Mouse (Mus musculus) skeletal muscle tissue, adult 2 months (tissue): ENCODE measurements around the gene Ltbr.
A peak's percentile ranks its signal among the peaks of the same experiment; 100 is the strongest.

Experiments
- DNase-seq: peaks from one replicate; pipeline ENCODE4 v3.0.0-alpha.2; 2012; ENCODE audit warnings: low read depth, low spot score

Ltbr gene

DNA sequence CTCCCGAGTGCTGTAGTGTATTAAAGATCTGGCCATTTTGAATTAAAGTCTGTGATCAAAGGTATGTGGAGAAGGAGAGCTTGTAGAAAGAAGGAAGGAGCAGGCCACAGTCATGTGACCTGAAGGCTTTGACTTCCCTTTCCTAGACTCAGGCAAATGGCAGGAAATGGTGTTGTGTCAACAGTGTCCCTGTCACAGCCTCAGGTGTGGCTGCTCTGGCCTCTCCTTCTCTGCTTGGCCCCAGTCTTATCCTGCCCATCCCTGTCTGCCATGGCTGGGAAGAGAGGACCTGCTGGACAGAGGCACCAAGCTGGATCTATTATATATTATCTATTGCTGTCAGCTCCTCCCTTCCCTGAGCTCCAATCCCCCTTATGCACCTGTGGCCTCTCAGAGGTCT is 31.9 kb upstream of the Ltbr start:
- no peak for DNase-seq

DNA sequence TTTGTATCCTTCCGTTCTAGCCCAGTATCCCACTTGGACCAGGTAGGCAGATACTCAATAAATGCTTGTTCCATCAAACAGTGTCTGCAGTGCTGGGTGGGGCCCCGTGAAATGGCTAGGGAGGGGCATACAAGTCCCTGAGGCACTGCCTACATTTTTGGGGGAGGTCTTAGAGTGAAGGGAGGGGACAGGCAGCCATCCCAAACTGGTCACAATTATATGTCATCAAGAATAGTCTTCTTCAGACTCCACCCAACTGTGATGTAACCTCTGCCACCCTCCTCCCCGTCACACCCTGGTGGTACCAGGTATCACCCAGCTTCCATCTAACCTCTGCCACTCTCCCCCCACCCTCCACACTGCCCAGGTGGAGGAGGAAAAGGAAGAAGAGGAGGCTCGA is 31.2 kb upstream of the Ltbr start:
- DNase-seq = no peak

DNA sequence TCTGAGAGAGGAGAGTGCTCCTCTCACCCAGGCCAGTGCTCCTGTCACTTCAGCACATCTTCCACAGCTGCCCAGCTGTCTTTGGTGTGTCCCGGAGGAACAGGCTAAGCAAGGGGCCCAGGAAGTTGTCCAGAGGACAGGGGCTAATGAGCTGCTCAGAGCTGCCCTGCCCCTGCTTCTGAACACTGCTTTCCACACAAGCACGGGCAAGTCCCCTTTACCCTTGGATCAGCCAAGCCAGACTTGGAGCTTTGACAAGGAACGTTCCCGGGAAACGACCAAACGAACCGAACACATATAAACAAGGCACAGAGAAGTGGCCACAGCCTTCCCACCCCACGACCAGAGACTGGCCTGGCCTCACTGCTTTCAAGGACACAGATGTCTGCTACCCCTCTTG is 30.4 kb upstream of the Ltbr start:
- no peak for DNase-seq

DNA sequence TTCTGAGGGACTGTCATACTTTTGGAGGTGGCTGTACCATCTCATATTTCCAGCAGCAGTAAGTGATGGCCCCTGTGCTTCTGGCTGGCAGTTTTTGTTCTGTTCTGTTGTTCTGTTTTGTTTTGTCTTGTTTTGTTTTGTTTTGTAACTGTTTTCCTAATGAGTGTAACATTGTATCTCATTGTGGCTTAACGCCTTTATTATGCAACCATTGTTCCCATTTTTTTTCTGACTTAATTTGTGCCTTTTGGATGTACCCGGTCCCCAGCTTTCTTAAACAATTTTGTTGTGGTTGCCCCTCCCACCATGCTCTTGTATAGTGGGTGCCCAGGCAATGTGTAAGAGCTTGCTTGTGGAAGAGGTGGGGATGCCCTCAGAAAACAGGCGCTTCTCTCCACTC is 28.5 kb upstream of the Ltbr start:
- no peak for DNase-seq

DNA sequence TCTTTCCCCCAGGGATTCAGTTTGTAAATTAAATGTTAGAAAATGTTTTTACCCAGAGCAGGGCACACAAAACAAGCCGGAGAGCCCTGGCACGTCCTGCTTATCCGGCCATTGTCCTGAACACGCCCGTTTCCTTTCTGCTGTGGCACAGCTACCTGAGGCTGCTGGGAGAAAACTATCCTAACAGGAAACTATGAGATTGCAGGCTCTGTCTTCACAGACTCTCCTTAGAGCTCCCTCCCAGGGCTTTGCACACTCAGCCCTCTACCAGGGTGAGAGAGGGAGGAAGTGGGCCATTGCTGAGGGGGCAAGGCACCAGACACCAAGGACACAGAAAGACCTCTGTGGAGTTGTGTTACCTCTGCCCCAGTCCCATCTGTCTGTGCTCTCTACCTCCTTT is 26.6 kb upstream of the Ltbr start:
- no peak for DNase-seq

DNA sequence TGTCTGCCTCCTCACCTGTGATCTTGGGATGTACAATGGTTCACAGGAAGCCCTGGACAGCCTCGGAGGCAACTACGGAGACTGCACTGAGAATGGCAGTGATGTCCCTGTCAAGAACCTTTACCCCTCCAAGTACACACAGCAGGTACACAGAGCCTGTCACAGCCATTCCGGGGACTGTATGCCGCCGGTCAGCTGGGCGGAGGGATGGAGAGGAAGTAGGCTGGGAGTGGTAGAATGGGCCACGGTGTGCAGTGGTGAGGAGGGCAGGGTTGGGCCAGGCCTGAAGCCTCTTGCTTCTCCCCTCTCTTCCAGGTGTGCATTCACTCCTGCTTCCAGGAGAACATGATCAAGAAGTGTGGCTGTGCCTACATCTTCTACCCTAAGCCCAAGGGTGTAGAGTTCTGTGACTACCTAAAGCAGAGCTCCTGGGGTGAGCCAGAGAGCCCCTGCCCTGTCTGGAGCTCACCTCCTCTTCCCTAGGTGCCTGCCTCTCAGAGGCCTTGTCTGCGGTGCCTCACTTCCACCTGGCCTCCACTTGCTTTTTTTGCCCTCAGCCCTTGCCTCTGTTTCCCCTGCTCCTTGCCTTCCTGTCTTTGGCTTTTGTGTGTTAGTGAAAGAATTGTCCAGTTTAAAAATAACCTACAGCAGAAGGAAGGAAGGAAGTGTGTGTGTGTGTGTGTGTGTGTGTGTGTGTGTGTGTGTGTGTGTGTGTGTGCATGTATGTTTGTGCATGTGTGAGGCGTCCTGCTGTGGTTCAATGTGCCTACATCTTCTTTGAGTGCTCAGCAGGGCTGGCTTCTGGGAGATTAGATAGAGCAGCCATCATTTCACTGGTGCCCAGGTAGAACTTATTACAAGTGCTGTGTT is 25.3 kb upstream of the Ltbr start:
- no peak for DNase-seq

DNA sequence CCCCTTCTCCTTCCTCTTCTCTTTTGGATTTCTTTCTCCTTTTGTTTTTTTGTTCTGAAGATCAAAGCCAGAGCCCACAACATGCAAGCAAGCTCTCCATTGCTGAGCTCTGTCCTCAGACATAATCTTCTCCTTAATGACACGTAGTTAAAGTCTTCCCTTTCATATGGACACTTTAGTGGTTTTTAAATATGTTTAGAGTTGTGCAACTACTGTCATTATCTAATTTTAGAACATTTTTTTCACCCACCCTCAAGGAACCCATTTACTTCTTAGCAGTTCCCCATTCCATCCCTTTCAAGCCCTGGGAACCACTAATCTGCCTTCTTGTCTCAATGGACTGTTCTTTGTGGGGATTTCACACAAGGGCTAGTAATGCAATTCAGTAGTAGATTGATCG is 20.7 kb upstream of the Ltbr start:
- DNase-seq = no peak

DNA sequence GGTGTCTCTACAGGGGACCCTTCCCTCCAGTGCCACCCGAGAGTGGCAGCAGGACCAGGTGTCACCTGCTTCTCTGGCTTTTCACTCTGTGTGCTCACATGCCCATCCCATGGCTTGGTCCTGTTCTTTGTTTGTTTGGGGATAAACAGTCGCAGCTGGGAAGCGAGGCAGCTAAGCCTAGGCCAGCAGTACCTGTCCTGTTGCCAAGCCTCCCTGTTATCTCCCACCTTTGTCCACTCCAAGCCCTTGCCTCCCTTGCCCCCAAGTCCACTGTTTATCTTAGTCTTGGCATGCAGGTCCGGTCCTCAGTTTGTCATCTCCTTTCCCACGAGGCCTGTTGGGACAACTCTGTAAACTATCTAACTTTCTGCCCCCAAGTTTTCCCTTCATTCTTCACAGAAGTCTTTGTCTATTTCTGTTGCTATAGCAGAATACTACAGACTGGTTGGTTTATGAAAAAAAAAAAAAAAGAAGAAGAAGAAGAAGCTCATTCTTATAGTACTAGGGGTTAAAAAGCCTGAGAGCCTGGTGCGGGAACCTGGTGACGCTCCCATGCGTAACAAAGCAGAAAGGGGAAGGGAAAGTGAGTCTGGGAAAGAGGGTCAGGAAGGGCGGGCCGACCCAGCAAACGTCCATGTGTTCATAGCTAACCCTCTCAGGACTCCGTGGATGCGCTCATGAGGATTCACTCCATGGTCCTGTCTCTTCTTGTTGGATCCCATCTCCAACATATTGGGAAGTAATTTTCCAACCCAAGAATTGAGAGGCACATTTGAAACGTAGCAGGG is 19.6 kb upstream of the Ltbr start:
- DNase-seq = no peak

DNA sequence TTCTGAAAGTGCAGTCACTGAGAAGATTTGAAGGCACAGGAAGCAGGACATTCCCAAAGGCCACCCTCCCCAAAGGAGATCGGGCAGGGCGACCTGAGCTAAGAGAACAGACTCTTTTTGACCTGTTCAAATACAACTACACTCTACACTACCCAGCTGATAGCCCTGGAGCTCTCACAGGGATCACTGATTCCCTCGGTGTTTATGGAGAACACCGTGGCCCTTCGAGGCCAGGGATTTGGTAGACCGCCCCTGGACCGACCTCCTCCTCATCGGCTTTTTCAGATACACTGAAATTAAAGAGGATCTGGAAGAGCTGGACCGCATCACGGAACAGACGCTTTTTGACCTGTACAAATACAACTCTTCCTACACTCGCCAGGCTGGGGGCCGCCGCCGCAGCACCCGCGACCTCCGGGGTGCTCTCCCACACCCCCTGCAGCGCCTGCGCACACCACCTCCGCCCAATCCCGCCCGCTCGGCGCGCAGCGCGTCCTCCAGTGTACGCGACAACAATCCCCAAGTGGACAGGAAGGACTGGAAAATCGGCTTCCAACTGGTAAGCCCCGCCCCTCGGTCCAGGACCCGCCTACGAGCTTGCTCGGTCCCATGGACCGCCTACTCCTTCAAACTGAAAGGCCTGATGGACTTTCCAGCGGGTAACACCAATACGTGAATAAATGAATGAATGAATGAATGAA is 17.1 kb upstream of the Ltbr start:
- DNase-seq = peak; percentile 80

DNA sequence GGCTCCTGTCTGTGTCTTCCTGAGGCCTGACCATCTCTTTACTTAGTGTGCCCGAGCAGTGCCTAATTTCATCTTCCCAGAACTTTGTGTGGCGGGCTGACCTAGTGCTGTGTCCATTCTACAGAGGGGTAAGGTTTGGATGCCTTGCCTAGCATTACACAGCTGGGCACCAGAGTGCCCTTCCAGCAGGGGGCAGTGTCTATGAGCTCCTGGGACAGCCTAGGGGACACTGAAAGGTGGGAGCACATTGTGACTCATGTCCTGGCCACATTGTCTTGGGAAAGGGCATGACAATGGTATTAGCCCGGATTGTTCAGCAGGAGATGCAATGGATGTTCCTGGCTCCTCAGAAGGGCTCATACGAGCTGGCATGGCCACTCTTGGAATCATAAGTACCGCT is 14.6 kb upstream of the Ltbr start:
- DNase-seq = no peak

DNA sequence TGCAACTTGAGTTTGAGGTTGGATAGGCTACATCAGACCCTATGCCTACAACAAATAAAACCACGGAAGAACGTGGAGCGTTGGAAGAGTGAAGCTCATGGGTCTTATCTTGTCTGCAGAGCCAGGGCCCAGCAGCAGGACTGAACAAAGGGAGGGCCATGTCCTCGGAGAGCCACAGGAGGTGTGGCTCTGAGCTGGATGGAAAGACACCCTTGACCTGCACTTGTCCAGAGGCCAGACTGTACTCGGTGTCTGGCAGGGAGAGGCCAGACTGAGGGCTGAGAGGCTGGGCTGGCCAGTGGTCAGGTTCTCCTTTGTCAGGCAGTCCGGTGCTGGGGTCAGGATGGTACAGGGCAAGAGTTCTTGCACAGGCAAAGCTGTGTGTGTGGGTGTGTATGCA is 11.7 kb upstream of the Ltbr start:
- no peak for DNase-seq

DNA sequence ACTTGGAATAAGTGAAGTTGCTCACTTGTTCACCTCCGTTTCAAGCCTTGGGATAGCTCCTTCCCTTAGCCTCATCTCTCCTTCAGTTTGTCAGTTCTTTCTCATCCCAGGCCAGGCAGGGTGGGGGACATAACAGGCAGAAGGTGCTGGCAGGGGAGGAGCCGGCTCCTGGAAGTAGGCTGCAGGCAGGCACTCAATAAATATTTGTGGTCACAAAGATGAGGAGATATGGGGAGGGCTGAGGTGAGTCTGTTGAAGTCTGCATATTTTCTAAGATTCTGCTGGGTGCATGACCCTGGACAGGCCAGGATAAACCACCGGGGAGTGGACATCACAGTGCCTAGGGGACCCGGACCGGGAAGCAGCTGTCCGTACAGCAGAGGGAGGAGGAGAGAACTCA is 9.9 kb upstream of the Ltbr start:
- DNase-seq = no peak

DNA sequence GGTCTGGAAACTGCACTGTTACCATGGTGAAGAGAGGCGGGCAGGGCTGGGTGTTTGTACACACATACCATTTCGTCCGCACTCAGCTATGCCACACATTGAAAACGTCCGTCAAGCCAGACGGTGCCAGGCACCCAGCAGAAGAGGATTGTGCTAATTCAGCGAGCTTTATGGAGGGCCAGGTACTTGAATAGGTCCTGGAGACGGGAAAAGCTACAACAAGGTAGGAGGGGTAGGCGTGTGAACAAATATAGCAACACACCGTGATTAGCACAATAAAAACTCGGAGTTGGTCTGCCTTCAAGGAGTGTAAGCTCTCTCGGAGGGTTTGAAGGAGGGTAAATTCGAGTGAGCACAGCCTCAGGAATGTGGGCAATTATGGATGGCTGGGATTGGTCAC is 9.1 kb upstream of the Ltbr start:
- no peak for DNase-seq

DNA sequence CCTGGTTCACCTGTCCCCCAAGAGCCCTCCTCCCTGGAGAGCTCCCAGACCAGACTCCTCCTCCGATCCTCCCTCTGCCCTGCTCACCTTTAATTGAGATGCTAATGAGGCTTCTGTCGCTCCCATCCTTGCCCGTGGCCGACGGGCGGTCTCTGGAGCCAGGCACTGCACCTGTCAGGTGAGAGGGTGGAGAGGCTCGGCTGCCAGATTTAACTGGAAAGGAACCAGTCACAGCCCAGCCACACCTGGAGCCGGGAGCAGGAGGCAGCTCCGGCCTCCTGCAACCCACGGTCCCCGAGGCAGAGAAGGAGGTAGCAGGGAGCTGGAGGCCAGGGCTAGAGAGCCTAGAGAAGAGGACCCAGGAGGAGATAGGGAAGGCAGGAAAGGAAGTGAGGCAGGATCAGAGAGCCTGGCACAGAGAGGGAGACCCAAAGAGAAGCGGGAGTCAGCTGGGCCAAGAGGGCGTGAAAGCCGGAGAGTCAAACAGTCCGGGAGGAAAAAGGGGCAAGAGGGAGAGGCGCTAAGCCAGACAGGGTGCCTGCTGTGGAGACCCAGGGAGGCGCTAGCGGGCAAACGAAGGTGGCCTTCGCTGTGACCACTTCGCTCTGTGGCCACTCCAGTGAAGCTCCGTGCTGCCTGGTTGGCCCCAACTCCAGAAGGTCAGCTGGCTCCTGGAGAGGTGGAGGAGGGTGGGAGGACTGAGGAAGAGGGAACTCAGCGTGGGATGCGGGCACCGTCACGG is 7.6 kb upstream of the Ltbr start:
- no peak for DNase-seq

DNA sequence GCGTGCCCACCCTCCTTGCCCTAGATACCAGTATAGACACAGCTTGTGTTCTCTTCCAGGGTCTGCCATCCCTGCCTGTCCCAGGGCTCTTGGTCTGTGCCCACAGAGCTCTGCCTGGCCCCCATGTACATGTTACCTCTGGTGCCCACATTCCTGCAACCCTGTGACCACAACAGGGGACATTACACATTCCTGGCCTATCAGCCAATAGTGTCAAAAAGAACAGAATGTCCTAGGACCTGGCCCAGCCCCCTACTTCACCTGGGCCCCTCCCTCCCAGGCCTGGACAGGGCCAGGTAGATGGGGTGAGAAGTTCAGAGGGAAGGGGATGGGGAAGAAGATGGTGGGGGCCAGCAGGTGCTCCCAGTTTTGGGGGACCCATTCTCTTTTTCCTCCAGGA is 6.6 kb upstream of the Ltbr start, which contains the start of gene Scnn1a:
TSS of gene Scnn1a (plus strand) at position 337 of the 400 bp plus-strand sequence.
- no peak for DNase-seq

DNA sequence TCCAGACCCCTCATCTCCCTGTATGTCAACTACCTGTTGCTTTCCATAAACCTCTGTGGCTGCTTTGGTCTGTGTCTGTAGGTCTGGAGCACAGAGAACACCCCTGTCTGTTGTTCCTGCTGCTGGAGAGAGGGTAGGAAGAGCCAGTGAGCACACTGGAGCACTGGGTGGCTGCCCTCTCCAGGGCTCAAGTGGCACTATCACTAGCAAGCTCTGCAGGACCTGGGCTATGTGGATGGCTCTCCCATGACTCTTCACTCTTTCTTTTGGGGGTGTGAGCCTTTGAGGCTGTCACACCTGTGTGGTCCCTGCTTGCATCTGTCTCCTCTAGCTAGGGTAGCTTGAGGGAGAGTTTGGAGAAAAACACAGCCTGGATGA is 6.2 kb upstream of the Ltbr start:
- no peak for DNase-seq

DNA sequence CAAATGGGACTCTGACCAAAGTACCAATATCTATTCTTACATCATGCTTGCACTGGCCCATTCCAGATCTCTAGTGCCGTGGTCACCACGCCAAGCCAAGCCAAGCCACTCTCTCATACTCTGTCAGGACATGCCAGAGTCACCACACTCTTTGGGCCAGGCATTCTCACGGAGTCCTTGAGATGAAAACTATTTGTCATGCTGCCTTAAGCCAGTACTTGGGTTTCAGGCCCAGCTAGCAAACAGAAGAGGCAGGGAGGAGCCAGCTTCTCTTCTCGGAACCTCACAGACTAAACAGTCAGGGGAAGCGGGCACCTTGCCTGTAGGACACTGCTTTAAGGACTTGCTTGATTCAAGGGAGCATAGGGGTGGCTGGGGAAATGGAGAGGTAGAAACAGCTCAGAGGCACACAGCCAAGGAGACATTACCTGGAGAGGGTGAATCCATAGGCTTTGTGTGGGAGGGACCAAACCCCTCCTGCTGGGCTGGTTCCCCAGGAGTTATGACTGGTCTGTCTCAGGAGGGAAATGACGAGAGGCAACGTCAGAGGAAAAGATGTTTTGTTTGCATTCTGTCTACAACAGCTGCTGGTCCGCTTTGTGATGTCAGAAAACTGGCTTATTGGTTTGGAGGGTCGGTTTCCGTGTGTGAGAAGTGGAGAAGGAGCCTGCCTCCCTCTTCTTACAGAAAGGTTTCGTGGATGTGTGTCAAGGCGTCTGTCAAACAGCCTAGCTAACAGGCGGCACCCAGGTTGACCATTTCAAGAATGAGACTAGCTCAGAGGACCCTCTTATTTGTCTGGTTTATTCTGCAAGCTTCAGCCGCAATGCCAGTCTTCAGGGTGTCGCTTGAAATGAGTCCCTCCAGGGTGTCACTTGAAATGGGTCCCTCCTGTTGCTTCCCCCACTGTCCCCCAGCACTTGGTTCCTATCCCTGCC is 5.6 kb upstream of the Ltbr start:
- no peak for DNase-seq

DNA sequence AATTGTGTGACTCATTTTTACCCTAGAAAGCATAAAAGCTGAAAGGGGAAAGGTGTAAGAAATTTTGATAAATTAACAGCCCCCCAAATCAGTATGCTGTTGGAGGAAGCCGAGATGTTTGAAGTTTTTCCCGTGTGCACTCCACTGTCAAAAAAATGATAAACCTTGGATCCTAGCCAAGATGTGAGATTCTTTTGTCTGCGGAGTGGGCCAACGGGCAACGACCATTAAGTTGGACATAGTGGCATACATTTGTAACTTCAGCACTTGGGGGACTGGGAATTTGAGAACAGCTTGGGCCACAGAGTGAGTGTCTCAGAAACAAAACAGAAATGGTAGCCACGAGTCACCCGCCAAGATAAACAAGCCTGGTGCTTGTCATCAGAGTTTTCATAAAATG is 3.4 kb upstream of the Ltbr start:
- no peak for DNase-seq

DNA sequence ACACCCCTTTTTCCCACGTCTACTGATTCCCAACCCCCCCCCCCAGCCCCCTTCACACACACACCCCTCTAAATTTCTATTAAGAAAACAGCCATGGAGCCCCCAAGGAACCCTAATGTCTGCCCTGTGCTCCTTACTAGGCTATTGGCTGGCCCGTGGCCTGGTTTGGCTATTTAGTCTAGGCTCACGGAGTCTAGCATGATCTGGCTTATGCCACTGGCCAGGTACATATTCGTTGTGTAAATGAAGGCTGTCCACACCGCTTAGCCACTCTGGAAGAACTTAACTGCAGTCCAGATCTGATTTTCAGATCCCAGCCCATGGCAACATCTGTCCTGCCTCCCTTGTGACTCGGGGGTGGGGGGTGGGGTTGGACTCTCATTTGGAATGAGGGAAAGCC is 1.1 kb upstream of the Ltbr start:
- no peak for DNase-seq

DNA sequence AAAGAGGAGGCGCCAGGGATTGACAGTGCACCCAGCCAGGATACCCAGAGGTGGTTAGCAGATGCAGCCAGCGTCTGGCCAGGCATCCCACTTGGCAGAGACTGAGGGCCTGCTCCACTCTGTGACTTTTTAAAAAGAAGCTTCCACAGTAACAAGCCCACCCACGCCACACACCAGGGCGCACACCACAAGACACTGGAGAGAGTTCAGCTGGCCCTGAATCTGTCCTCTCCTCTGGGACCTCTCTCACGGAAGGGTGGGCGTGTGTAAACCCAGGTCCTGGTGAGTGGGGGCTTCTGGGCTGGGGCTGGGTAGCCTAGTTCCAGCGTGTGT is 512 bp upstream of the Ltbr start:
- DNase-seq = no peak
